Mouse (Mus musculus): ENCODE measurements at regions not wholly inside any gene's neighbourhood (a gene's known extent, or its start where the extent isn't known, plus 50 kb on each side); places are given as distances from the start of the nearest gene placed in this dataset.

GRCm38 (mm10) chr17:9598131-9598530, 71.4 kb downstream of the Pabpc6 start:
- Histone ChIP-seq H3K4me1 (ENCODE audit: control insufficient read depth, insufficient read depth, low read length) (no peaks in the 10 kb centered on the region), H3K4me3 (ENCODE audit: insufficient read depth, low read length) (no peak overlapping the region), H3K27ac (ENCODE audit: insufficient read depth, low read length) (no peak overlapping the region)
- TF ChIP-seq POLR2A (IDR thresholded peaks at IDR 0.05; ENCODE audit: low read depth, low read length), result no peak
- TF ChIP-seq CTCF (IDR thresholded peaks at IDR 0.05; ENCODE audit: borderline replicate concordance, insufficient read depth, low read length), result no peak

- Histone ChIP-seq H3K4me3 (ENCODE audit: insufficient read depth, low read length) (no peak overlapping the region), H3K4me1 (ENCODE audit: control insufficient read depth, insufficient read depth, low read length) (no peaks in the 10 kb centered on the region), H3K27ac (ENCODE audit: insufficient read depth, low read length) (no peak overlapping the region)
- no peak for TF ChIP-seq POLR2A (IDR thresholded peaks at IDR 0.05; ENCODE audit: low read depth, low read length)
- no peak for TF ChIP-seq CTCF (IDR thresholded peaks at IDR 0.05; ENCODE audit: borderline replicate concordance, insufficient read depth, low read length)
Observed at GRCm38 (mm10) chr17:9600459-9600858, 69.1 kb downstream of the Pabpc6 start.
